Mouse (Mus musculus) G1E (cell line): ENCODE data around the gene Zfp423.

Source experiments
- CTCF ChIP-seq: IDR thresholded peaks from 2 replicates; pipeline ENCODE4 v1.5.1; 2012; ENCODE audit warnings: low read depth, low read length, inconsistent platforms, mixed read lengths
- GATA1 ChIP-seq: IDR thresholded peaks from 2 replicates; pipeline ENCODE4 v1.6.1; 2012; ENCODE audit warnings: borderline replicate concordance, low read length, inconsistent platforms, mixed read lengths
- POLR2AphosphoS5 ChIP-seq: IDR thresholded peaks from 2 replicates; pipeline ENCODE4 v1.6.1; 2012; ENCODE audit warnings: low read depth, low read length, inconsistent platforms; ENCODE audit not compliant: insufficient replicate concordance

DNA sequence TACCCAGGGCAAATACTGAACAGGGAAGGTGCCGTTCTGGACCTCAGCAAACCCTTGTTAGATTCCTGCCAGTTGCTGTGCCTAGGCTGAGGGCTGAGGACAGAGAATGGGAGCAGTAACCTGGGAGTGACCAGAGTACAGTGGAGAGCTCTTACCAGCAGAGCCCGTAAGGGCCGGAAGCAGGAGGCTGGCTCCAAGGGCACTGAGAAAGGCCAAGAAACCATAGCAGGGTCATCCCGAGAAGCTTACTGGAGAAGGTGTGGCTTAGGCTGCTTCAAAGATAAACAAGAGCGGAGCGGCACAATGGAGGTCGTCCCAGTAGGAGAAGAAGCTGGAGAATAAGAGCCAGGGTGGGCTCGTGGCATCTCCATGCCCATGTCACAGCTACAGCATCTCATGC is 65.1 kb downstream of the Zfp423 start:
- TF ChIP-seq CTCF, result no peak
- TF ChIP-seq POLR2AphosphoS5, result no peak
- TF ChIP-seq GATA1, result no peak
